8 mouse cellular contexts compared by ENCODE assay signal in genomic region chr4:133631769-133632411, GRCm38 (mm10). TPM values are rescaled to one million over a fixed set of nuclear protein-coding genes. Genes with fewer than 3 reads are reported as not detected.
A peak's percentile ranks its signal among the peaks of the same experiment; 100 is the strongest.
DNase-seq lines count a peak whose midpoint lies in the region; ATAC-seq lines count a peak whose summit lies in the region.

No protein-coding gene starts in this region.

- no peaks in the 10 kb centered on the region for H3K27me3 ChIP-seq in heart, embryonic 11.5 days (ENCODE audit: control insufficient read depth, insufficient read depth, low read length)
- no peaks in the 10 kb centered on the region for H3K27me3 ChIP-seq in midbrain, embryonic 11.5 days (ENCODE audit: control insufficient read depth, insufficient read depth, low read length)

- H3K9ac ChIP-seq in heart, embryonic 11.5 days (ENCODE audit: low read depth, low read length), result peak overlapping the region; percentile 80
- H3K9ac ChIP-seq in midbrain, embryonic 11.5 days (ENCODE audit: low read length), result peak overlapping the region; percentile 94

- DNase-seq in CD4-positive helper T cell, adult 2 months (ENCODE audit: low read depth, low spot score), result peak; percentile 54
- peak; percentile 53 for DNase-seq in T-cell, adult 2 months (ENCODE audit: low spot score)
- DNase-seq in kidney, postnatal 10 days, result peak; percentile 39
- DNase-seq in midbrain, embryonic 11.5 days (ENCODE audit: low spot score, missing footprints), result no peak
- no peak for DNase-seq in adrenal gland, adult 2 months
- no peak for DNase-seq in ovary, adult 18-20 months (ENCODE audit: low spot score)
- no peak for DNase-seq in yolk sac, embryonic 10.5 days (ENCODE audit: low spot score)

- peak overlapping the region; percentile 94 for H3K4me2 ChIP-seq in heart, embryonic 11.5 days
- H3K4me2 ChIP-seq in midbrain, embryonic 11.5 days, result peak overlapping the region; percentile 59

- H3K9me3 ChIP-seq in heart, embryonic 11.5 days (replicated peaks; ENCODE audit: control insufficient read depth, low read length), result no peaks in the 10 kb centered on the region
- H3K9me3 ChIP-seq in midbrain, embryonic 11.5 days (ENCODE audit: control insufficient read depth, low read length), result no peaks in the 10 kb centered on the region

- no peaks in the 10 kb centered on the region for H3K36me3 ChIP-seq in heart, embryonic 11.5 days (ENCODE audit: control insufficient read depth, insufficient read depth, low read length)
- peaks cover 2% of the 10 kb centered on the region; the same call in 1 of the 2 replicates for H3K36me3 ChIP-seq in midbrain, embryonic 11.5 days (ENCODE audit: control insufficient read depth, insufficient read depth, low read length)

- H3K4me3 ChIP-seq in heart, embryonic 11.5 days (ENCODE audit: low read depth, low read length), result peak overlapping the region; percentile 70
- peak overlapping the region; percentile 94 for H3K4me3 ChIP-seq in midbrain, embryonic 11.5 days (ENCODE audit: low read depth, low read length)

- H3K27ac ChIP-seq in heart, embryonic 11.5 days (ENCODE audit: low read depth, low read length), result no peak overlapping the region
- no peak overlapping the region for H3K27ac ChIP-seq in midbrain, embryonic 11.5 days (ENCODE audit: low read depth, low read length)

- peaks cover 10% of the 10 kb centered on the region; the same call in 1 of the 2 replicates for H3K4me1 ChIP-seq in heart, embryonic 11.5 days (ENCODE audit: control insufficient read depth, insufficient read depth, low read length)
- H3K4me1 ChIP-seq in midbrain, embryonic 11.5 days (ENCODE audit: control insufficient read depth, insufficient read depth, low read length), result peaks cover 7% of the 10 kb centered on the region

- ATAC-seq in heart, embryonic 11.5 days (replicated peaks; ENCODE audit: insufficient number of reproducible peaks, low FRiP score, low TSS enrichment), result no peak
- no peak for ATAC-seq in midbrain, embryonic 11.5 days (ENCODE audit: low FRiP score)

- WGBS in heart, embryonic 11.5 days (ENCODE audit: insufficient replicate concordance), result 46% methylated on average over 9 of the region's 9 CpGs
- 48% methylated on average over 9 of the region's 9 CpGs for WGBS in midbrain, embryonic 11.5 days

RNA-seq across cellular contexts. Expression of gene Zdhhc18, which starts 18.1 kb away (rescaled TPM):
- 1.5 and 2.5 TPM in 2 replicates for polyA plus RNA-seq in heart, embryonic 11.5 days (2014; fragmentation: Nextera tagmentation; extraction: Ambion mirVana)
- 1.8 and 3.5 TPM in 2 replicates for polyA plus RNA-seq in midbrain, embryonic 11.5 days (2014; fragmentation: Nextera tagmentation; extraction: Ambion mirVana)
- total RNA-seq in adrenal gland, adult 2 months (2021), result 10 to 100 TPM; 18.4 to 24.8 TPM
- polyA plus RNA-seq in adrenal gland, adult 2 months (2012; rRNA removed), result 31.0 and 32.9 TPM in 2 replicates

RNA-seq across cellular contexts. Expression of gene Sfn, which starts 29.9 kb away (rescaled TPM):
- 1.7 and 3.0 TPM in 2 replicates for polyA plus RNA-seq in heart, embryonic 11.5 days (2014; fragmentation: Nextera tagmentation; extraction: Ambion mirVana)
- 6.0 and 7.8 TPM in 2 replicates for polyA plus RNA-seq in midbrain, embryonic 11.5 days (2014; fragmentation: Nextera tagmentation; extraction: Ambion mirVana)
- total RNA-seq in adrenal gland, adult 2 months (2021), result 1 to 10 TPM; 1.4 to 1.8 TPM
- 2.1 and 3.0 TPM in 2 replicates for polyA plus RNA-seq in adrenal gland, adult 2 months (2012; rRNA removed)

RNA-seq across cellular contexts. Expression of gene Pigv, which starts 40.6 kb away (rescaled TPM):
- 11.4 and 13.9 TPM in 2 replicates for polyA plus RNA-seq in heart, embryonic 11.5 days (2014; fragmentation: Nextera tagmentation; extraction: Ambion mirVana)
- polyA plus RNA-seq in midbrain, embryonic 11.5 days (2014; fragmentation: Nextera tagmentation; extraction: Ambion mirVana), result 9.6 and 12.4 TPM in 2 replicates
- 10 to 100 TPM; 13.0 to 19.7 TPM for total RNA-seq in adrenal gland, adult 2 months (2021)
- 13.4 and 14.0 TPM in 2 replicates for polyA plus RNA-seq in adrenal gland, adult 2 months (2012; rRNA removed)

RNA-seq across cellular contexts. Expression of gene Gpn2, which starts 47.7 kb away (rescaled TPM):
- polyA plus RNA-seq in heart, embryonic 11.5 days (2014; fragmentation: Nextera tagmentation; extraction: Ambion mirVana), result 14.2 and 14.3 TPM in 2 replicates
- polyA plus RNA-seq in midbrain, embryonic 11.5 days (2014; fragmentation: Nextera tagmentation; extraction: Ambion mirVana), result 24.2 and 28.6 TPM in 2 replicates
- total RNA-seq in adrenal gland, adult 2 months (2021), result 10 to 100 TPM; 16.5 to 18.5 TPM
- polyA plus RNA-seq in adrenal gland, adult 2 months (2012; rRNA removed), result 63.3 and 82.5 TPM in 2 replicates

RNA-seq across cellular contexts. Expression of gene Gpatch3, which starts 57.3 kb away (rescaled TPM):
- 5.0 and 6.0 TPM in 2 replicates for polyA plus RNA-seq in heart, embryonic 11.5 days (2014; fragmentation: Nextera tagmentation; extraction: Ambion mirVana)
- polyA plus RNA-seq in midbrain, embryonic 11.5 days (2014; fragmentation: Nextera tagmentation; extraction: Ambion mirVana), result 6.8 and 7.8 TPM in 2 replicates
- total RNA-seq in adrenal gland, adult 2 months (2021), result 1 to 10 TPM; 6.0 to 7.5 TPM
- 8.5 and 13.1 TPM in 2 replicates for polyA plus RNA-seq in adrenal gland, adult 2 months (2012; rRNA removed)

Comparison
In these comparisons a context has a peak if more than half of its experiments do, and no peak if none do; other contexts are left out.
1. DNase-seq: peak in CD4-positive helper T cell, adult 2 months (single experiment), T-cell, adult 2 months (single experiment) and kidney, postnatal 10 days (single experiment); none in midbrain, embryonic 11.5 days (single experiment), adrenal gland, adult 2 months (single experiment), ovary, adult 18-20 months (single experiment) and yolk sac, embryonic 10.5 days (single experiment).